Mouse (Mus musculus): ENCODE data around the gene Oas2. TPM values are rescaled to one million over a fixed set of nuclear protein-coding genes. Genes with fewer than 3 reads are reported as not detected.

Oas2 gene
- total RNA-seq, 1 experiment from 2014 or later, result 2.2 TPM

DNA sequence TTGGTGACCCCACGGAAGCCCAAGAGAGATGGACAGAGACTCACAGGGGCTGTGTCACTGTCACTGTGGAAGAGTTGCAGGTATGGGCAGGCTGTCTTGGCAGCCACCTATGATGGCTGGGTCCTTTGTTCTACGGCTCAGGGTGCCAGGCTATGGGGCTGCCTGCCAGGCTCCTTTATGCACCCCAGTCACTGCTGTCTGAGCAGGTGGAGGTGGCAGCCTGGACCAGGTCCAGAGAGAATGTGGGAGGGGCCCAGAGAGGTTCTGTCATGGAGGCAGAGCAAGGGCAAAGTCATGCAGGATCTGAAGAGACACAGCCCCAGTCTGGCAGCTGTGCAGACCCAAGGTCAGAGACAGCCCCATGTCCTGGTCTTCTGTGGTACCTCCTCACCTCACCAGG is 46.7 kb downstream of the Oas2 start:
- ATAC-seq (replicated peaks; ENCODE audit: insufficient number of reproducible peaks, low FRiP score, low TSS enrichment, poor library complexity, severe bottlenecking), result no peak

DNA sequence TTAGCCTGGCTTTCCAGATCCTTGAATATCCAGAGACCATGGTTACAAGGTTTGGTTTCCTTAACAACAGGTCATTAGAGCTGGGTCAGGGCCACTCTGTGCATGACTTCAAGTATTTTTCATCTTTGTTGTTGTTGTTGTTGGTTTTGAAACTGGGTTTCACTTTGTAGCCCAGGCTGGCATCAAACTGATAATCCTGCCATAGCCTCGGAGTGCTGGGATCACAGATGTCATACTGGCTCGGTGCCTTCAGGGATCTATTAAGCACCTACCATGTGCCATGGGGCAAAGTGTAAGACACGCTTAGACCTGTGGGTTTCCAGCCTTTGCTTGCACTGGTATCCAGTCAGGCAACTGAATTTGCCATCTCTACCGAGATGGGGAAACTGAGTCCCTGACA is 47.2 kb downstream of the Oas2 start:
- no peak for ATAC-seq (replicated peaks; ENCODE audit: insufficient number of reproducible peaks, low FRiP score, low TSS enrichment, poor library complexity, severe bottlenecking)

DNA sequence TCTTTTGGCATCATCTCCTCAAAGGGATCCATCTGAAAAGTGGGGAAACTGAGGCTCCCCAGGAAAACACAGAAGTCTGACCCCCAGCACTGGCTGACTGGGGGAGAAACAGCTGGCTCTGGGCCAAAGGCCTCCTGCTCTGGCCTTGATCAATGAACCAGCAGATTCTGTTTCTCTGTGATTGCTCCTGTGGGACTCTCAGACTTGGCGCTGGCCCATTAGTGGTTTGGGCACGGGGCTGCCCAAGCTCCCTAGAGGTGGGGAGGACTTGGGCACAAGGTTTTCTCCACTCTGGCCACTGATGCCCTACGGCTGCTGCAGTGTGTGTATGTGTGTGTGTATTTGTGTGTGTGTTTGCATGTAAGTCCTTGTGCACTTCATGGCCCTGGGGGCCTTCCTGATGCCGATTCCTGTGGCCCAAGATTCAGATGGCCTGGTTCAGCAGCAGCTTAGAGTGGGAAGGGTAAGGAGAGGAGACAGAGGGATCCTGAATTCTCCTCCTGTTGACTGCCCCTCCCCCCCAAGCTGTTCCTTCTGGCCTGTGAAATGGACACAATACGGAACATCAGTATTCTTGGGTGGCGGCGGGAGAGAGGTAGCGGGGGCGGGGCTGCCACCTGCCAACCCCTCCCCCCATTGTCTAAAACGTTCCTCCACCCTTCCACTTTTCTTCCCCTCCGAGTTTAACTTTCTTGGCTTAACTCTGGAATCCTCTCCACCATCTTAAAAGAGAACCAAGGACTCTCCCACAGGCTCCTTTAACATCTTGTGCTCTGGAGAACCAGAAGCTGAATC is 48.5 kb downstream of the Oas2 start:
- no peak for ATAC-seq (replicated peaks; ENCODE audit: insufficient number of reproducible peaks, low FRiP score, low TSS enrichment, poor library complexity, severe bottlenecking)

DNA sequence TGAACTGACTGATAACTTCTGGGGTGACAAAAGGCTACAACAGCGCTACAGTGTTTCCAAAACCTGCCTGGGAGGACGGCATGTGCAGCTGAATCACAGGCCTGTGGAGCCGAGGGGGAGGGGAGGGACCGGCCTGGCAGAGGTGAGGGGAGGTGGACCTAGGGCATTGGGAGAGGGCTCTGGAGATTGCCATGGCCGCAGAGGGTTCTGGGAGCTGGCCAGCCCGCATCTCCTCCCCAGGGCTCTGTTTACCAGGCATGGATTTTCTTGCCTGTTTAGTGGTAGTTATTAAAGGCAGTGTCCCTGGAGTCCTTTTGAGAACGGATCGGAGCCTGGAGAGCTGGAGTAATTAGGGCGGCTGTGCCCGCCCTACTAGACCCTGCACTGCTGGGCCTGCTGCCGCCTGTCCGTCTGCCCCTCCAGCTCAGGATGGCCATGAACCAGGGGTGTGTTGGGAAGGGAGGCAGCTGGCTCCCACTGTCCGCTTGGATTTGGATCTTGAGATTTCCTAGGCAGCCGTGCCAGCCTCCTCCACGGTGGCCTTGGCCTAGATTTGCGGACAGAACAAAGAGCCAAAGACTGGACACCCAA is 50.8 kb downstream of the Oas2 start:
- ATAC-seq (replicated peaks; ENCODE audit: insufficient number of reproducible peaks, low FRiP score, low TSS enrichment, poor library complexity, severe bottlenecking), result no peak

DNA sequence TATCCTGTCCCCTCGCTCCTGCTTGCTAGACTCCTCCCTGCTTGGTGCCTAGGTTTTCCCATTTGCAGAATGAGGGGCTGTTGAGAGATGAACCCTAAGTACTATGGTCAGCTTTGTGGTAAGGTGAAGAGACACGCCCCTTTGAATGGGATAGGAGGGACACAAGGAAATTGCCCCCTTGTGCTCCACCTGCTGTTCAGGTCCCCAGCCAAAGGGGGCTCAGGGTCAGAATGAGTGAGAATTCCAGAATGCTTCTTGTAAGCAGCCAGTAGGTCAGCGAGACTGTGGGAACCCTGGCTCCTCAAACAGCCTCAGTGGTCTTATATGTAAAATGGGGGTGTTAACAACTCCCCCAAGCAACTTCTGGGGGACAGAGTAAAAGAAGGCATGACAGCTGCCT is 51.5 kb downstream of the Oas2 start:
- no peak for ATAC-seq (replicated peaks; ENCODE audit: insufficient number of reproducible peaks, low FRiP score, low TSS enrichment, poor library complexity, severe bottlenecking)

DNA sequence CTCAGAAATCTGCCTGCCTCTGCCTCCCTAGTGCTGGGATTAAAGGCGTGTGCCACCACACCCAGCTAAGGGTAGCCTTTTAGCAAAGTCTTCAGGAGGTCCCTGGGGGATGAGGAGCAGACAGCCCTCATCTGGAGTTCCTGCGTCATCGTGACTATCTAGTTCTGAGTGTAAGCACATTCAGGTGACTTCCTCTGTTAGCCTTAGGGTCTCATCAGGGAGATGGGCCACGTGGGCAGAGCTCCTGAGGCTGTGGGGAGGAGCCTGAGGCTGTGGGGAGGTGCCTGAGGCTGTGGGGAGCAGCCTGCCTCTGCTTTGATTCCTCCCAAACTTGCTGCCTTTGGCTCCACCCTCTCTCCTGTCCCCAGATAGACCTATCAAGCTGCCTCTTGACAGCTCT is 52.8 kb downstream of the Oas2 start:
- 0 out of 2 replicates have a peak, but pooled peaks have one; percentile 16 for ATAC-seq (replicated peaks; ENCODE audit: insufficient number of reproducible peaks, low FRiP score, low TSS enrichment, poor library complexity, severe bottlenecking)

DNA sequence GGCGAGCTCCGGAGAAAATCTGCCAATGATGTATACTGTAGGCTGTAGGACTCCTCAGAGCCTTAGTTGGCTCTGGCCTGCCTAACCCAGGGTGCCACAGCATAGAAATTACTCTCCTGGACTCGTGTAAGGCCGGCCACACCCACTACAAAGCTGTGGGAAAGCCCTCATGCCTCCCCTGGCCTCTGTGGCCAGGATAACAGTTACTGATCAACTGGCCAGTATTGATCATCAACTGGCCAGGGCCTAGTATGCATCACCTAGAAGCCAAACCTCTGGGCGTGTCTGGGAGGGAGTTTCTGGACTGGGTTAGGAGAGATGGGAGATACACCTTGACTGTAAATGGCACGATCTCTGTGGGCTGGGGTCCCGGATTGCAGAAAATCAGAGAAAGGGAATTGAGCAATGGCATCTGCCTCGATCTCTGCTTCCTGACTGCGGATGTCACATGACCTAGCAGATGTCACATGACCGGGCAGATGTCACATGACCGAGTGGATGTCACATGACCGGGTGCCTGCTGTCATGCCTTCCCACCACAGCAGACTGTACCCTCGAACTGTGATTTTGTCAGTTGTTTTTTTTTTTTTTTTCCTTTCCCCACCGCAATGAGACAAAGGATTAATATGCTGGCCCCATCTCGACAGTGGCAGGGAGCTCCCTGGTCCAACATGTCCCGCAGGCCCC is 53.5 kb downstream of the Oas2 start:
- ATAC-seq (replicated peaks; ENCODE audit: insufficient number of reproducible peaks, low FRiP score, low TSS enrichment, poor library complexity, severe bottlenecking), result no peak

DNA sequence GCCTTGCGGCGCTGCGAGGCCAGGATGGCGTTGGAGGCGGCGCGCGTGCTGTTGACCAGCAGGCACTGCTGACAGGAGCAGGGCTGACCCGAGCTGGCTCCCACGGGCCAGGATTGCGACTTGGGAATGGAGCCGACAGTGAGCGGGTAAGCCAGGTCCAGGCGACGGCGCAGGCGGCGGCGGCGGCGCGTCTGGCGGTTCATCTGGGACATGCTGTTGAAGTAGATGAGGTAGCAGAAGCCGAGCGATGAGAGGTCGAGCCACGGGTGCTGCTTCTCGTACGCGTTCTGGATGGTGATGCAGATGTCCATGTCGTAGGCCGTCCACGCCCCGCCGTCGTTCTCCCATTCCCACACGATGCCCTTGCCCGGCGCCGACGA is 55.0 kb downstream of the Oas2 start:
- ATAC-seq (replicated peaks; ENCODE audit: insufficient number of reproducible peaks, low FRiP score, low TSS enrichment, poor library complexity, severe bottlenecking), result no peak

DNA sequence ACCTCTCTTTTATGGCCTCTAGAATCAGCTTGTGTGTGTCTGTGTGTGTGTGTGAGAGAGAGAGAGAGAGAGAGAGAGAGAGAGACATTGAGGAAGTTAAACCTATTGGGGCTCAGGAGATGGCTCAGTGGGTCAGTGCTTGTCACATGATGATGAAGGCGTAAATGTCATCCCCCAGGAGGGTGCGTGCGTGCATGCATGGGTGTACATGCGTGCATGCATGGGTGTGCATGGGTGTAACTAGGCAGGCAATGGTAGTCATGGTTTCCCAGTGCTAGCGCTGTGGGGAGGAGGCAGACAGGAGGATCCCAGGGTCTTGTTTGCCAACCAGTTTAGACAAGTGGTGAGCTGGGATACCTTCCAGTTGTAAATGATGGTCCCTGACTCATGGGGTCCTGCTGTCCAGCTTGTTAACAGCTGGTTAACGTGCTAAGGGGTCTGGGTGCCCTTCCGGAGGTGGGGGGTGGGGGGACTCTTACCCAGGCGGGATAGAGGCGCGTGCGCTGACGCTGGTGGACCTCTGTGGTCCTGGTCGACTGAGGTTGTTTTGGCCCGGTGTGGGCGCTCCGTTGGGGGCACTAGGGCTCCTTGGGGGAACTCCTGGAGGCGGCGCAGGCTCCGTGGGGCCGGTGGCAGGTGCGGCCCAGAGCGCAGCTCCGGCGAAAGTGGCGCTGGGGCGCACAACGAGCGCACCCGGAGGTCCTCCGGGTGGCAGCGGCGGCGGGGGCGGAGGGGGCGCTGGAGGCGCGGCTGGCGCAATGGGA is 55.5 kb downstream of the Oas2 start:
- no peak for ATAC-seq (replicated peaks; ENCODE audit: insufficient number of reproducible peaks, low FRiP score, low TSS enrichment, poor library complexity, severe bottlenecking)

DNA sequence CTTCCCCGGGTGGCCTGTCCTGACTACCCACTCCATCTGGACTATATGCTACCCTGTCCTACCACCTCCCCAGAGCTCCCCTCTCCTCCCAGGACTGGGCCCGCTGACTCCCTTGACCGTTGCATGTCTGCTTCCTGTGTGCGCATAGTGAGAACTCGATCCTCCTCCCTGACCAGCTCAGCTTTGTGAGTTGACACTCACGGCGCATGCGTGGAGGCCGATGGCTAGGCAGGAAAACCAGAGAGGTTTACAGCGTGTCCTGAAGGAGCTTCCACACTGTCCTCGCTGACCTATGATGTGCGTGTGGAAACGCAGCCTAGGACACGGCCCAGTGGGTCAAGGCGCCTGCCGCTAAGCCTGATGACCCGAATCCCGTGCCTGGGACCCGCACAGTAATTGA is 57.6 kb downstream of the Oas2 start:
- no peak for ATAC-seq (replicated peaks; ENCODE audit: insufficient number of reproducible peaks, low FRiP score, low TSS enrichment, poor library complexity, severe bottlenecking)

DNA sequence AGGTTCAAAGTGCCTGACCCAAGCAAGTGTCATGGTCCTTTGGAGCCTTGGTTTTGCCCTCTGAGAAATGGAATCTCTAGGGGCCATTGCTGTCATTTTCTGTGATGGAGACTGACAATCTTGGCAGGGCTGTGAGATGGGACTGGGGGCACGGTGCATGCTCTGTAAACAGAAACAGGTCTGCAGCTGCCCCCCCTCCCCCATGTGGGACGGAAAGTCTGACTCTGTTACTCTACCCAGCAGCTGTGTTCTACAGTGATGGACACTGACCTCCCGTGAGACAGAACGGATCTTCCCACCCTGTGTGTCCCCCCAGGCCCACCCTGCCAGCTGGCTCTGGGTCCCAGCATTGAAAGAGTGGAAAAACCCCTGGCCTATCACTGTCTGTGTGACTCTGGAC is 59.2 kb downstream of the Oas2 start:
- no peak for ATAC-seq (replicated peaks; ENCODE audit: insufficient number of reproducible peaks, low FRiP score, low TSS enrichment, poor library complexity, severe bottlenecking)

DNA sequence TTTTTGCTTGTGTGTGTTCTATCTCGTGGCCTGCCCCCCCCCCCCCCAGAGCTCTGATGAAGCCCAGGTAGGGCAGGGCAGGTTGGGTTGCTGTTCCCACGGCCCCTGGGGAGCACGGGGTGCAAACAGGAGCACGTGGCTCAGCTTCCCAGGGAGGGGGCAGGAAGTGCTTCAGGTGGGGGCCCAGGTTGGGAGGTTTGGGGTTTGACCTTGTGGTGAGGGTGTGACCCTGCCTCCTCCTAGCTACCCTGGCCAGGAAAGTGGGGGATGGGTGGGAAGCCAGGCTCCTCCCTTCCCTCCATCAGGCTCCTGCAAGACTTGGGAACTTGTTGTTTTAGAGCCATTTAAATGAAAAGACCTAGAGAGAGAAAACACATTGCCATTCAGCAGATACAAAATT is 61.2 kb downstream of the Oas2 start:
- ATAC-seq (replicated peaks; ENCODE audit: insufficient number of reproducible peaks, low FRiP score, low TSS enrichment, poor library complexity, severe bottlenecking), result no peak

DNA sequence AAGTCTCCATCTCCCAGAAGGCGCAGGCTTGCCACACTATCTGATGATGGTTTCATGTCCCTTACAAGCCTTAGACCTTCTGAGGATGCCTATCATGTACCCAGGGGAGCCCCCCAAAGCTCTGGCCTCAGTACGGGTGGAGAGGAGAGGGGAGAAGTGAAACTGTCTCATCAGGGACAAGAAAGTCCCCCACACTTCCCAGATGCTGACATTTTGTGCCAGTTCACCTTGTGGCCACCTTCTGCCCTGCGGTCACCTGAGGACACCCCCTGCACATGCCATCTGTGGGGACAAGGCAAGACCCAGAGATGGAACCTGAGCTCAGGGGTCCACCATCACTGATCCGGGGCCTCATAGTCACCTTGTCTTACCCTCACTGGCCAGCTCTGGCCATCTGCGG is 61.8 kb downstream of the Oas2 start:
- no peak for ATAC-seq (replicated peaks; ENCODE audit: insufficient number of reproducible peaks, low FRiP score, low TSS enrichment, poor library complexity, severe bottlenecking)

DNA sequence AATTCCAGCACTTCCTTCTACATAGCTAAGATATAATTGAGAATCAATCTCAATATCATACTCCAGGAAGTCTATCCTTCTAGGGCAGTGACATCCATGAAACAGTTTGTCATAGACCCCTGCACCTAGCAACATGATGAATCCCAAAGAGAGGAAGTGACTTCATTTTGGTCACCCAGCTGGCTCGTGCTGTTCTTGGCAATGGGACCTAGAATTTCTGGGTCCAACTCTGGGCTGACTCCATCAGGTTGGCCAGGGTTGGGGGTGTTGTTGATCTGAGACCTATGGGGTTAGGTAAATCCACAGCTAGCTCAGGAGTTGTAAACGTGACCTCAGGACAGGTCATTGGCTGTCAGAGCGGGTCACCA is 62.2 kb downstream of the Oas2 start:
- no peak for ATAC-seq (replicated peaks; ENCODE audit: insufficient number of reproducible peaks, low FRiP score, low TSS enrichment, poor library complexity, severe bottlenecking)

DNA sequence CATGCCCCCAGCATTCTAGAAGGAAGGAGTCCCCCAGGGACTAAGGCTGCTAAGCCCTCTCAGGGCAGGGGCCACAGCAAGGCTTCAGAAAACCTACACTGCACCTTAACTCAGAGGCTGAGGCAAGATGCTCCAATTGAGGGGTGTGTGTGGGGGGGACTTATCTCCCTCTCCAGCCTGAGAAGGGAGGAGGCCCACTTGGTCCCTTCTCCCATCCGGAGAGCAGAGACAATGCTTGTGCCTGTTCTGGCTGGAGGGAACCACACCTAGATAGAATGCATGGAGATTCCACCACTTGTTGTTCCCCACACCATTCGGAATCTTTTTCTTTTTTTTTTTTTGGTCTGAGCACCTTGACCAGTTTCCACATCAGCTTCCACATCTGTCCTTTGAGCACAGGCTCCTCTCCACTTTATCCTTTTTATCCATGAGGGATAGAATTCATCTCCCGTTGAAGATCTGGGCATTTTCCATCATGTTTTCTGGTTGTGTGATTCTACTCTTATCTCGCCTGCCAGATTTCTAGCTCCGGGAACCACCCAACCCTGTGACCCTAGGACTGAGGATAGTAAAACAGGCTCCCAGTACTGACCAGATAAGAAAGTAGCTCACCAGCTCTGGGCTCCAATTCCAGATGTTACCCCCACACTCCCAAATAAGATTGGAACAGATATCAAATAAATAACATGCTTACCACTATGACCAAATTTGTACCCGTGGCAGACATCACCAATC is 62.7 kb downstream of the Oas2 start:
- no peak for ATAC-seq (replicated peaks; ENCODE audit: insufficient number of reproducible peaks, low FRiP score, low TSS enrichment, poor library complexity, severe bottlenecking)

DNA sequence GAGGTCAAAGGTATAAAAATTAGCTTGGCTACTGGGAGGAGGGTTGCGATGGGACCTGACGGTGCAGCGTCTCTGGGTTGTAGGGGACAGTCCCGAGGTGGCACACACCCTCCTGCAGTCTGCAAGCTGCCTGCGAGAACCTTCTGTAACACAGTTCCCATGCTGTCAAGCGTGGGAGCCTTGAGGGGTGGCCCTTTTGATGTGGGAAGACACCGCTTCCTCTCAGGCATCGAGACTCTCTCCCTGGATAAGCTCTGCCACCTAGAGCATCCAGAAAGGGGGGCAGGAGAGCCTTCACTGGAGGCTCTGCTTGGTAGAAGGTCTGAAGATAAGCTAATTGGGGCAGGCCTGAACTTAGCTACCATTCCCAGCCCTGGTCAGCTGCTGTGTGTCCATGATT is 64.0 kb downstream of the Oas2 start:
- no peak for ATAC-seq (replicated peaks; ENCODE audit: insufficient number of reproducible peaks, low FRiP score, low TSS enrichment, poor library complexity, severe bottlenecking)

DNA sequence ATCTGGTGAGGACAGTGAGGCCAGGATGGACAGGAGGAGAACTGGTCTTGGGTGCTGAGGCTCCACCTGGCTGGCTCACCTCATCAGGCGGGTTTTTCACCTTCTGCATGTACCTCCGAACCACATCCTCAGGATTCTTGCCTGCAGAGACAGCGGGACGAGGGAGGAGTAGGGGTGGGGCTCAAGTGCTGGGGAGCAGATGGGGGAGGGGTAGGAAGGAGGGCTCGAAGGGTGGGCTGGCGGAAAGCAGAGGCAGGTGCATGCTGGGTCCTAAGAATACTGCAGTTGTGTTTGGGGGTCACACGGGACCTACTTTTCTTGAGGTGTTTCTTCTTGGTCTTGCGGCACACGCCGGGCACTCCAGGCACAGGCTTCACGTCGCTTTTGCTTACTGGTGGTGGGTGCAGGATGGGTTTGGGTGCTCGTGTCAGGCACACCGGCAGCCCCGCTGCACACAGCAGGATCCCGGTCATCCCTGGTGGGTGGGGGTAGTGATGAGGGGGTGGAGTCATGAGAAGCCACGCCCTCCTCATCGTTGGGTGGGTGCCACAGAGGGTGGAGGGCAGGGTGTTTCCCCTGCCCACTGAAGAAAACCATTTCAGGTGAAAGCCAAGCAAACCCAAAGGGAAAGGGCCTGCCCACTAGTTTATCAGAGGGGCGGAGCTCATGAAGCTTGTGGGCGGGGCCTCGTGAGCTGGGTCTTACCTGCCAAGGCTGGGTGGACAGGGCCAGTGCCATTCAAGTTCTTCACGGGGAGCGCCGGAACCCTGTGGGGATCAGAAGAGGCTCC is 66.5 kb downstream of the Oas2 start:
- no peak for ATAC-seq (replicated peaks; ENCODE audit: insufficient number of reproducible peaks, low FRiP score, low TSS enrichment, poor library complexity, severe bottlenecking)

DNA sequence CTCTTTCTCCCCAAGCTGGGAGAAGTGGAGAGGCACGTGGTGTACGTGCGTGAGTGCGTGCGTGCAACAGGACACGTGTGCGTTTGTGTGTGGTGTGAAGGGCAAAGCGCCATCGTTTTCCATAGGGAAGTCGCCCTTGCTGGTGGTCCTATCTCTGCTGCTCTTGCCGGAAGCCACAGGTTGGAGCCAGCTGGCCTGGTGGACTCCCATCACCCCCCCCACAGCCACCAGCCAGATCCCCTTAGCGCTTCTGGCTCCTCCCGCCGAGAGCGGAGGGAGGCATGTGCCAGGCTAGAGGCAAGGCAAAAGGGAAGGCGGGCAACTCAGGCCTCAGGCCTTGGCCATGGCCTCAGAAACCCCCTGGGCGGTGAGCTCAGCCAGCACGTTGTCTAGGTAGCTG is 68.7 kb downstream of the Oas2 start:
- no peak for ATAC-seq (replicated peaks; ENCODE audit: insufficient number of reproducible peaks, low FRiP score, low TSS enrichment, poor library complexity, severe bottlenecking)

All from monocyte, adult 5-6 weeks (primary cell).